Mouse (Mus musculus) ovary, postnatal 10 days (tissue): ENCODE results near the gene Uso1.

Experiments used
- DNase-seq: peaks from one replicate; pipeline ENCODE4 v3.0.0; 2022; ENCODE audit warnings: low spot score

The Uso1 gene

DNA sequence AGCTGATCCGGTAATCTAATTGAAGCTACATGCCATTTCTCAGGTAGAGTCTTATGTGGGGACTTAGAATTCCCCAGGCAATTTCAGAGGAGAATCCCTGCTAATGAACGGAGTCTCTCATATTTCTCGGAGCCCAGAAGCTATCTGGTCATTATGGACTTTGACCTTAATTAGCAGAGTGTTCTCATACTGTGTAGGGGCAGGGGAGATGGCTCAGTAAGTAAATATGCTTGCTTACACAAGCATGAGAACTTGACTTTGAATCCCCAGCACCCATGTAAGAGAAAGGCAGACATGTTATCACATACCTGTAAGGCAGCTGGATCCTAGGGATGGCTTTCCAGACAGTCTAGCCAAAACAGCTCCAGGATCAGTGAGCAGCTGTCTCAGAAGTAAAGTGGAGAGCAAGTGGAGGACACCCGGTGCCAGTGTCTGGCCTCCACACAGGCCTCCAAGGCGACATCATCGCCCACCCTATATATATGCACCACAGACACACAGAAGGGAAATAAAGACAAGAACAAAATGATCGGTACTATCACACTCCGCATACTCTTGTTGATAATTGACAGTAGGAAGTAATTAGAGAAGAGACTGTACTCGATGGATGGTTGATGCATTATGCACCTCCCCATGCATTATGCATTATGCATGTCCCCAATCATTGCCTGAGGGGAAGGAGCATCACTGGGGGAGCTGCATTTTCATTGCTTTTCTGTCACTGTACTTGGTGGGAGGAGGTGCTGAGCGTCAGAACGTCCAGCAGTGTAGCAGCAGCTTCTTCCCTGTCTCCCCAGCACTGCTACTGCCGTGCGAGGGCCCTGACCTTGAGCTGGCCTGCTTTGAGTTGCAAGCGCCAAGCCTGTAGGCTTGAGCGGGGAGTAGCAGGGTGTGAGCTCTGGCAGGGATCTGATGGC is 59.4 kb downstream of the Uso1 start:
- DNase-seq = no peak

- DNase-seq = no peak
These were observed 60.5 kb downstream of the Uso1 start for GRCm38 (mm10) chr5:92198266-92198665.

DNA sequence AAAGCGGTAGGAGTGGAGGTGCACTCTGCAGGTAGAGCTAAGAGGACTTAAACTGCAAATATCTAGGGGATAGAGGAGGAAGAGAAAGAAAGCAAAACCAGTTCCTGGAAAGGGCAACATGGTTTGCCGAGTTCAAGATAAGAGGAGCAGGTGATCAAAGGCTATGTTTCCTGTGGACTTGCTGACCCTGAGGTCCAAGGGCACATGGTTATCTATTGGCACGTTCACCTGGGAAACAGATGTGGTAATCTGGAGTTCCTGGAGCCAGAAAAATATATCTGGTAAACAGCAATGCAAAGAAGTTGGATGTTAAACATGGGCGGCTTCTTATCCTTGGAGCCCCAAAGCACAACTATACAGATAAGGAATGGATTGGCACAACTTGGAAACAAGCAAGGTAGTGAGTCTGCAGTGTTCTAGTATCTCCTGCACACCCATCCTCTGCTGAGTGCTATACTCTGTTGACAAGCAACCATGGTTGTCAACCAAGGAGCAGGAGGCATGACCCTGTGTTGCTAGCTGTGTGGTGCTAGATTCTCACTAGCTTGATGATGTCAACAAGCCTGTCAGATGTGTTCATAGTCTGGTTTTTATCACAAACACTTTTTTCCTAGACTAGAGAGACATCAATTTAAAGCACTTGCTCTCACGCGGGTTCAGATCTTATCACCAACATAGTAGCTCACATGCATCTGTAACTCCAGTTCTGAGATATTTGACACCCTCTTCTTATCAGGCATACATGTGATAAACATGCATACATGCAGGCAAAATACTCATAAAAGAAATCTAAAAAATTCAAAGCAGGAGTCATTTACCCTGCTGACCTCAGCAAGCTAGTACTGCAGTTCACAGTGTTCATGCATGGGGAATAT is 66.7 kb downstream of the Uso1 start:
- DNase-seq = no peak

DNA sequence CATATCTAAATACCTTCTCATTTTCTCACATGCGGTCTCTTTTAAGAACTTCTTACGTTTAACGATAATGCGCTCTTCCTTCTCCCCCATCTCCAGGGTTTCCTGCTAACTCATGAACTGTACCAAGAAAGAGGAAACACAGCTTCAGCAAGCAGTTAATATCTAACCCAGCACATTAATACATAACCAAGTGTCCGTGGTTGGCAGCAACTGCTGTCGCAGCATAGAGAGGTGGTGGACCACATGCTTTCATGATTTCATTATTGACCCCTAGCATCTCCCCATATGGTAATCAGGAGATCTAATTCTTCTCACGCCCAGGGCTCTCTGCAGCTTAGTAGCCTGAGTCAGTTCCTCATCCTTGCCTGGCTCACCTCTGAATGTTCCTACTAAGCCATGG is 67.4 kb downstream of the Uso1 start:
- no peak for DNase-seq

GRCm38 (mm10) chr5:92205706-92206105 is 68.0 kb downstream of the Uso1 start:
- DNase-seq = no peak

DNA sequence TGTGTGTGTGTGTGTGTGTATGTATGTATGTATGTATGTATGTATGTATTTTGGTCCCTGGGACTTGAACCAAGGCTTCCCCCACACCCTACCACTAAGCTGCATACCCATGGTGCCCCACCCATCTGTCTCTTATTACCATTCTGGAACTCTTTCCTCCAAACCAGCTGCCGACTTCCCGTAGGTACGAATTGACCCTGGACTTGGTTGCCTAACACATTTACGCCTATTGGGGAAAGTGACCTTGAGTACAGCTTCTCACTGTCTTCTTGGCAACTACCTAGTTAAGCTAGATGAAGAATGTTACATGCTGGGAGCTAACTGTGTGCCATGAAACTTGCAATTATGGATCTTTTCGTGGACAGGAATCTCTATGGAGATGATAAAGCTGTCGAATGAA is 68.4 kb downstream of the Uso1 start:
- no peak for DNase-seq

DNA sequence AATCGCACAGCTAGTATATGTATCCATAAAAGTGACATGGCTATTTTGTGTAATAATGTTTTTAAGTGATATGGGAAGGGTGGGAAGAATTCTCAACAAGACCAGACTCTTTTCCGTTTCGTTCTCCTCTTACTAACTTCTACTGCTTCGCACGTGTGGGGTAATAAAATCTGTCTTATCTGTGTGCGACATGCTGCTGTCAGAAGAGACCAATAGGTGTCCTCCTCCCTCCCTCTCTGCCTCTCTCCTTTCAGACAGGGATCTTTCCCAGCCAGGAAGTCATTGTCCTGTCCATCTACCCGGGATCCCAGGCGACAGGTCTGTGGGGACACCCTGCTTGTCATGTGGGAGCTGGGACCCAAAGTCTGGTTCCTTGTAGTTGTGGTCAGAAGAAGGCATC is 72.5 kb downstream of the Uso1 start:
- no peak for DNase-seq

- no peak for DNase-seq
These were observed 74.5 kb downstream of the Uso1 start for GRCm38 (mm10) chr5:92212231-92212630.

DNA sequence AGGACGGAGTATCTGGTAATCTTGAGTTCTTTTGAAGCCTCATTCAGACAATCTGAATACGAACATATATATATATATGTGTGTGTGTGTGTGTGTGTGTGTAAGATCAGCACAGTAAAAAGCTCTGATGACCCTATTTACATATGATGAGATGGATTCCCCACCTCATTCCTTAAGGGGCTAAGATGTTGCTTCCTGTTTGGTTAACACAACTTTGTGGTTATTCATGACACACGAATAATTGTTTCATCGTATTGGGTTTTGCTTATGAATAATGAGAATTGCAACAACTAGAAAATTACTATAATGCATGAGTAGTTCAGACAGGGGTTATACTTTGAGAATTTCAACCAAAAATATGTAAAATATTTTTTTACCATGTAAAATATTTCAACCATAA is 77.6 kb downstream of the Uso1 start, which contains the start of gene U90926:
U90926 (minus strand) TSS at position 101 of the 400 bp plus-strand sequence.
- no peak for DNase-seq

DNA sequence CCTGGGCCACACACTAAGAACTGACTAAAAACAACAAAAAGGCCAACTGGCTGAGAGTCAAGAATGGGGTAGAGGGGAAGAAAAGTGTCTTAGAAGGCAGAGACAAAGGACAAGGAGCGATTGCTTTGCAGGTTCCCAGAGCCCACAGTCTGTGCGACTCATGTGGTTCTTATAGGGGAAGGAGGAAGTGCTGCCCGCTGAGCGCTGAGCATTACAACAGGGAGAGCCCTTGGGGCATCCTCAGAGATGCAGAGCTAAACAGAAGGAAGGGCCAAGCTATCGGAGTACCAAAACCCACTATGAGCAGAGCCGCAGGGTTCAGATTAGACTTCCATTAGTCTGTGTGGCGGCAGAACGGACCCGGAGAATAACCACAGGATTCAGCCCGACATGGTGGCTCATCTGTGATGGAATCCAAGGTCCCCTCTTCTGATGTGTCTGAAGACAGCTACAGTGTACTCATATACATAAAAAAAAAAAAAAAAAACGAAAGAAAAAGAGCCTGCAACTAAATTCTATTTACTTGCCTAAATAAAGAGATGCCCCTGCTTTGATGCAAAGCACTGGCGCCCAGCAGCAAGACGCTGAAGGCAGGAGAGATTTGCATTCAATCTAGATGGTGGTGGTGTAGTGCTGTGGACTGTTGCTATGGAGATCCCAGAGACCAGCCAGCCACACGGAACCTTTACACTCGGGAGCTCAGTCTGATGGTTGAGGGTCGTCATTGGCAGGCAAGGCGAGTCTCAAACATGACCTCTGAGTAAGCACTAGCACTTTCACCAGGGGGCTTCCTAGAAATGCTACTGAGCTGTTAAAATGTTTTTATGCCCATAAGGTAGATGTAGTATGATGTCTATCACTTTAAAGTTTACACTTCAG is 81.4 kb downstream of the Uso1 start:
- DNase-seq = no peak

- no peak for DNase-seq
These were observed 82.1 kb downstream of the Uso1 start for GRCm38 (mm10) chr5:92219826-92220225.

DNA sequence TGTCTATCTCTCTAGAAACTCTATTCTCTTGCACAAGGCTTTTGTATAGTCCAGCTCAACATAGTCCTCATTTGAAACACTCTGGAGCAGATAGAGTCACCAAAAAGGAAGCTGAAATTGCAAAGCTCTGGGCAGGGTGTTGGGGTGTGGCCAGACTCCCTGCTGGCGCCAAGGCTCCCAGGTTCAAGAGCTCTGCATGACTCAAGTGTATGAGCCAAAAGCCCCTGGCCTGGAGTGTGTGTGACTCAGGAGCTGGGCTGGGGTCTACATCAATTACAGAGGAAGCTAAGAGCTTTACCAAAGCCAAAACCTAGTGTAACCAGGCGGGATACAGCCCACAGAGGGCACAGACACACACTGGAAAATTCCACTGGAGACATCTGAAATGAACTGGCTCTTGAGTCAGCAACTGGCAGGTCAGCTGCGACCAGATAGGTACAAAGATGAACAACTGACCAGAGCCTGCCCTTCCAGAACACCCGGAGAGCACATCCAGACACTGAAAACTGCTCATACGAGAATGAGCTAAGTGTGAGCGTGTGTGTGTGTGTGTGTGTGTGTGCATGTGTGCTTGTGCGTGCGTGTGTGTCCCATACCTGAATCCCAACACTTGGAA is 82.7 kb downstream of the Uso1 start:
- no peak for DNase-seq

DNA sequence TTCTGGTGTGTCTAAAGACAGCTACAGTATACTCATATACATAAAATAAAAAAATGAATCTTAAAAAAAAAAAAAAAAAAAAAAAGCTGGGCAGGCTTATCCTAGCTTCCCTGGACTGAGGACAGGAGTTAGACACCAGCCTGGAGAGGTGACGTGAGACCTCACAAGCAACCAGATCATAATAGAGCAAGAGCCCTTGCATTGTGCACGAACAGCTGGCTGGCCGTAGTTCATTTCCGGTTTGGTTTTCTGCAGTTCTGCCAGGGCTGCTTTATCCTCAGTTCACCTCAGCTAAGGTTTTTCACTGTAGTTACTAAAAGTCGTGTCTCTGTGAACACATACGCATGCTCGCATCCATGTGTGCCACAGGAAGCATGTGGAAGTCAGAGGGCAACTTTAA is 90.0 kb downstream of the Uso1 start:
- no peak for DNase-seq

DNA sequence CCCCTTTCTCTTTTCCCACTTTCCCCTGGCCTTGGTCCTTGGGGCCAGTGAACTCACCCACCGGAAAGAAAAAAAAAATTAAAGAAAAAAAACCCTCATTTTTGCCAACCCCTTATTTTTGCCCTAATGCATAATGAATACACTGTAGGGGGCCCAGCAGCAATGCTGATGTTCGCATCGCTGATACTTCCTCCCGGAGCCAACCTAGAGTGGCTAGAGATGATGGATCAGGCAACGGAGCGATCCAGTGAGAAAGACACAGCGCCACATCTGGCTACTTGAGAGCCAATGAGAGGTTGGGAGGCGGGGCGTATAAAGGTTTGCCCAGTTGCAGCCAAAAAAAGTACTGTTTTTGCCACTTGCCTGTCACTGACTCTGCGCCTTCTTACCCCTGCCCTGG is 91.0 kb downstream of the Uso1 start:
- no peak for DNase-seq

DNA sequence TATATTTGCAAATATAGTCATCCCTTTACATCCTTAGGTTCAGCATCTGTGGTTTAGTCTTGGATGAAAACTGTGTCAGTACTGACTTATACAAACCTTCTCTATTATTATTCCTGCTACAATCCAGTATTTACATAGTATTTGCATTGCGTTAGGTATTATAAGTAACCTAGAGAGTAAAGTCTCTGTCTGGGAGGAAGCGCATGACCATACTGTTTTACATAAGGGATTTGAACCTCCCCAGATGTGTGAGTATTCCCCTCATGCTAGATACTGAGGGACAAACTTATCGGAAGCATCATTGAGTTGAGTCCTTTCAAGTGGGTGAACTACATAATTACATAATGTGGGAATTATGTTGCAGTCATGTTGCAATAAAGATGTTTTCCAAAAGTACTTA is 91.8 kb downstream of the Uso1 start:
- no peak for DNase-seq

- DNase-seq = no peak
These were observed 92.6 kb downstream of the Uso1 start for GRCm38 (mm10) chr5:92230306-92230705.

DNA sequence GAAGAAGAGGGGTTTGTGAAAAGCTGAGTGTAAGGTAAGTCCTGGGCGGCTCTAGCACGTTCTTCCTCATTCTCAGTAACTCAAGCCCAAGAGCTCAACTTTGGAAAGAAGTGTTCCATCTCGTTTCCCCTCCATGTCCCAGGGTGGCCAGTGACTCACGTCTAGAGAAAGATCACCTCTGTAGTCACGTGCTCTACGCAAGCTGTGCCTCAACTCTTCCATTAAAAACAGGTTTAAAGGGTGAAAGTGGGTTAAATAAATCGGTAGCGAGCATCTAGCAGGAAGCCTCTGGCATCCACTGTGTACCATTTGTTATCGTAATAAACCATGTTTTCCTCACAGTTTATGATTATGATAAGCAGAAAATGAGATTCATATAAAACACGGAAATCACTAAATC is 94.1 kb downstream of the Uso1 start:
- no peak for DNase-seq

DNA sequence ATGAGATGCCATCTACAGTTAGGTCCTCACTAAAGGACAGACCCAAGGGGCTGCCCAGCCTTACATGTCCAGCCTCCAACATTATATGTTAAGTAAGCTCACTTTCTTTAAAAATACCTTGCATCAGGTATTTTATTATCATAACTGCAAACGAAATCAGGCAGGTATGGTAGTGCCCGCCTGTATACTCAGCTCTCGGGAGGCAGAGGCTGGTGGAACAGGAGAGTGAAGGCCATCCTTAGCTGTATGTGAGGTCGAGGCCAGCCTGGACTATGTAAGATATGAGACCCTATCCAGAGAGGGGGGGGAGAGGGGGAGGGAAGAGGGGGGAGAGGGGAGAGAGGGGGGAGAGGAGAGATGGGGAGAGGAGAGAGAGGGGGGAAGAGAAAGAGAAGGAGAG is 95.6 kb downstream of the Uso1 start:
- no peak for DNase-seq

DNA sequence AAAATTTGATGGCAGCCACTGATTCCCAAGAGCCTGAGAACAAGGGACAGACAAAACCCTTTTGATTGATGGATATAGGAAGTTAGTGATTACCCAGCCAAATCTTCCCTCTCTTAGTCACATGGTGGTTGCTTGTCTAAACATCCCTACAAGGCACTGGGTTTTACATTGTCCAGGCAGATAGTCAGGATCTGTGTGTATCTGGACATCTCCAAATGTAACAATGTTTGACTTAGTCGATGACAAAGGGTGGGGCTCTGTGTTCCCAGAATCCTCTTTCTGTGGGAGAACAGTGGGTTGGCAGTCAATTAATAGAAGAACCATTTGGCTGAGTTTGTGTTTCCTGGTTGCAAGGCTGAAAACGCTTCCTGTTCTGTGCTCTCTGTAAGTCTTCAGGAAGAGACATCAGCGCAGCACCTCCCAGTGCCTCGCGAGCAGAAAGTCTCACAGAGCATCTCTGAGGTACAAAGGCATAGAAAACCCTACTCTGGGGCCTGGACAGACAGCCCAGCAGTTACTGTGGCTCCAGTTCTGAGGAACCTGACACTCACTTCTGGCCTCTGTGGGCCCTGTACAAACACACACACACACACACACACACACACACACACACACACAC is 97.3 kb downstream of the Uso1 start:
- DNase-seq = no peak

DNA sequence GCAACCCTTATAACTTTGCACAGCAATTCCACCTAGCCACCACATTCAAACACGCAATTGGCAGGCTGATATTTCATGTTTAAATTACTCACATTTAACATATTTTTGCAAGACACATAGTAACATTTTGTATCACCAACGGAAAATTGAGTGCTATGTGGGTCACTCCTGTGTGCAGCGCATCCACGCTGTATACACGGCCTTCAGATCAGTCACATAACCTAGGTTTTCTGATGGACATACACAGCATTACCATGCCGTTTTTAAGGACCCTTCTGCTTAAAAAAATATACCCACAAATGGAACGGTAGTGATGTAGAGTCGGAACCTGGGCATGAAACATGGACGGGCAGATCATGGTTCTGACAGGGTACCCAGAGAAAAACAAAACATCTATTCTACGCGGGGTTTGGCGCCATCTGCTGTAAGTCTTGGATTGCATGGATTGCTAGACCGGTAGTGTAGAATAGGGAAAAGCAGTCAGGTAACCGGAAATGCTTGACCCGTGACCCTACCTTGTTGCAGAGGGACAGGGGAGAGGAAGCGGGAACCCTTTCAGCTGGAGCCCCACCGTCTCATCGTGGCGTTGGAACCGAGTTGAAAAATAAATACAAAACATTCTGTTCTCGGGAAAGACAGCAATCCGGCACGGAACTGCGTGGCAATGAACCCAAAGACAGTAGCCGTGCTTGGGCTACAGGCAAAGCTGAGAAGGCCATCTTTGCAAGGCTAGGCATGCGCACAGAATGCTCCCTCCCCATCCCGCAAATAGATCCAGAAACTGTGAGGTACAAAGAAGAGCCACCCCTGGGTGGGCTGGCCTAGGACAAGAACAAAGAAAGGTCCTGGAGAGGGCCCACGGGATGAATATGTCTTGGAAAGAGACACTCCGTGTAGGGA is 101.8 kb downstream of the Uso1 start:
- peak; percentile 18 for DNase-seq
